Mouse (Mus musculus) olfactory bulb, adult 2 months (tissue): ENCODE results near the gene Ddx17. TPM values are rescaled to one million over a fixed set of nuclear protein-coding genes. Genes with fewer than 3 reads are reported as not detected.

Source experiments
- H3K27ac ChIP-seq: fragments of 200-500 bp; 2 replicates; pipeline ENCODE4 v1.5.1; 2012; ENCODE audit warnings: low read depth, low read length; ENCODE audit not compliant: insufficient read depth
- H3K4me1 ChIP-seq: fragments of 200-500 bp; 2 replicates; pipeline ENCODE4 v1.6.1; 2012; ENCODE audit warnings: low read length; ENCODE audit not compliant: control insufficient read depth, insufficient read depth
- H3K4me3 ChIP-seq: fragments of 200-500 bp; 2 replicates; pipeline ENCODE4 v1.5.1; 2012; ENCODE audit warnings: mild to moderate bottlenecking, low read depth, low read length, moderate library complexity; ENCODE audit not compliant: insufficient read depth
- CTCF ChIP-seq: fragments of 200-500 bp; IDR thresholded peaks from 2 replicates; pipeline ENCODE4 v1.5.1; 2012; ENCODE audit warnings: low read depth, mild to moderate bottlenecking, low read length, moderate library complexity; ENCODE audit not compliant: insufficient read depth
- POLR2A ChIP-seq: fragments of 200-500 bp; IDR thresholded peaks from 2 replicates; pipeline ENCODE4 v1.6.1; 2012; ENCODE audit warnings: mild to moderate bottlenecking, low read depth, low read length, moderate library complexity; ENCODE audit not compliant: insufficient read depth
- WGBS: fragments of 180-500 bp; shearing (Covaris S2); methylation state at CpG from one replicate; pipeline ENCODE4 v1.1.7; 2018; 5-methylcytosine and 5-hydroxymethylcytosine counted together
- polyA plus RNA-seq: library from polyadenylated mRNA; stranded (reverse); fragments of >200 nt; gene quantifications from 2 replicates; pipeline ENCODE4 v1.2.4, GENCODE M21; 2012; ENCODE audit warnings: low replicate concordance; ENCODE audit not compliant: missing spikeins, insufficient read depth, insufficient read length

Ddx17 gene
- polyA plus RNA-seq, 1 experiment, result 399 TPM

GRCm38 (mm10) chr15:79509998-79510397 lies 36.5 kb downstream of the Ddx17 start:
- 31% methylated on average over 6 of the region's 6 CpGs for WGBS
- Histone ChIP-seq H3K4me1 (peaks cover 53% of the 10 kb centered on the region), H3K4me3 (peak overlapping the region; percentile 50), H3K27ac (peak overlapping the region; percentile 98)
- TF ChIP-seq CTCF, result no peak
- no peak for TF ChIP-seq POLR2A

GRCm38 (mm10) chr15:79507055-79507828 lies 39.3 kb downstream of the Ddx17 start:
- WGBS, result 54% methylated on average over 31 of the region's 31 CpGs

GRCm38 (mm10) chr15:79506460-79506859 lies 40.1 kb downstream of the Ddx17 start:
- TF ChIP-seq POLR2A (no peak), CTCF (no peak)
- WGBS, result 29% methylated on average over 7 of the region's 7 CpGs
- peaks cover 48% of the 10 kb centered on the region for H3K4me1 ChIP-seq
- peak overlapping the region; percentile 17; the same call in 1 of the 2 replicates for H3K27ac ChIP-seq
- H3K4me3 ChIP-seq, result peak overlapping the region; percentile 48

More at GRCm38 (mm10) chr15:79507055-79507828, 39.3 kb downstream of the Ddx17 start:
- no peak overlapping the region for H3K27ac ChIP-seq
- TF ChIP-seq POLR2A (no peak), CTCF (no peak)
- H3K4me1 ChIP-seq, result peaks cover 49% of the 10 kb centered on the region
- H3K4me3 ChIP-seq, result no peak overlapping the region

GRCm38 (mm10) chr15:79505616-79506283 lies 40.8 kb downstream of the Ddx17 start:
- Histone ChIP-seq H3K4me3 (peak overlapping the region; percentile 60), H3K4me1 (peaks cover 49% of the 10 kb centered on the region), H3K27ac (peak overlapping the region; percentile 84)
- TF ChIP-seq POLR2A, result peak; percentile 84
- no peak for TF ChIP-seq CTCF
- WGBS, result 1% methylated on average over 60 of the region's 71 CpGs

GRCm38 (mm10) chr15:79504707-79505452 lies 41.7 kb downstream of the Ddx17 start, which contains the start of gene Kcnj4:
Gene Kcnj4, minus strand, starts transcription at chr15:79505241.
- H3K27ac ChIP-seq, result peak within 1 kb of the TSS; percentile 84
- WGBS, result 1% methylated on average over 59 of the region's 60 CpGs
- TF ChIP-seq POLR2A, result no peak
- TF ChIP-seq CTCF, result no peak
- H3K4me3 ChIP-seq, result peak within 1 kb of the TSS; percentile 60
- peaks cover 47% of the 10 kb centered on the region for H3K4me1 ChIP-seq

- TF ChIP-seq POLR2A (no peak), CTCF (no peak)
- WGBS, result 30% methylated on average over 5 of the region's 5 CpGs
- peak overlapping the region; percentile 91 for H3K27ac ChIP-seq
- H3K4me1 ChIP-seq, result peaks cover 60% of the 10 kb centered on the region
- peak overlapping the region; percentile 60 for H3K4me3 ChIP-seq
Observed at GRCm38 (mm10) chr15:79503438-79503837, 43.1 kb downstream of the Ddx17 start.

GRCm38 (mm10) chr15:79502891-79503341 lies 43.6 kb downstream of the Ddx17 start:
- TF ChIP-seq POLR2A, result no peak
- no peak for TF ChIP-seq CTCF
- Histone ChIP-seq H3K4me1 (peaks cover 62% of the 10 kb centered on the region), H3K27ac (peak overlapping the region; percentile 97), H3K4me3 (peak overlapping the region; percentile 60)
- 5% methylated on average over 18 of the region's 18 CpGs for WGBS

- H3K4me3 ChIP-seq, result peak overlapping the region; percentile 37
- peak overlapping the region; percentile 97 for H3K27ac ChIP-seq
- 22% methylated on average over 17 of the region's 17 CpGs for WGBS
- H3K4me1 ChIP-seq, result peaks cover 68% of the 10 kb centered on the region
- TF ChIP-seq CTCF, result no peak
- TF ChIP-seq POLR2A, result 0 out of 2 replicates have a peak, but pooled peaks have one; percentile 20
Observed at GRCm38 (mm10) chr15:79500110-79500509, 46.4 kb downstream of the Ddx17 start.
